In genomic region chr17:24111256-24111655, GRCm38 (mm10) we compare ENCODE assay signal across 13 mouse cellular contexts.
"Had no signal": no experiment of that assay in that cellular context is flagged by ENCODE, and none has a peak within 500 bp of the region (broad histone marks: within the 10 kb centered on the region; RNA-seq: fewer than 3 reads in every experiment).

No protein-coding gene starts in this region.

- H3K27ac ChIP-seq: left cerebral cortex, adult 2 months; limb, embryonic 10.5 days; liver, embryonic 15.5 days; macrophage; midbrain, embryonic 15.5 days; neural tube, embryonic 12.5 days; stomach, postnatal 0 days had no signal

- H3K9me3 ChIP-seq: limb, embryonic 10.5 days; liver, embryonic 15.5 days; megakaryocyte, embryonic 14.5 days; midbrain, embryonic 15.5 days; neural tube, embryonic 12.5 days had no signal

- H3K4me3 ChIP-seq: left cerebral cortex, adult 2 months; limb, embryonic 10.5 days; liver, embryonic 15.5 days; megakaryocyte, embryonic 14.5 days; midbrain, embryonic 15.5 days; neural tube, embryonic 12.5 days had no signal

- H3K27me3 ChIP-seq: liver, embryonic 15.5 days; megakaryocyte, embryonic 14.5 days; midbrain, embryonic 15.5 days; neural tube, embryonic 12.5 days had no signal

- ATAC-seq: midbrain, embryonic 15.5 days had no signal

- H3K4me1 ChIP-seq: limb, embryonic 10.5 days; liver, embryonic 15.5 days; neural tube, embryonic 12.5 days had no signal

- H3K9ac ChIP-seq: liver, embryonic 15.5 days; midbrain, embryonic 15.5 days; neural tube, embryonic 12.5 days had no signal

- H3K4me2 ChIP-seq: liver, embryonic 11.5 days; liver, embryonic 15.5 days; midbrain, embryonic 11.5 days; midbrain, embryonic 15.5 days; neural tube, embryonic 12.5 days had no signal

- DNase-seq: kidney, adult 8-10 months; kidney, postnatal 25 days; thymus, postnatal 4 days had no signal
